Mouse (Mus musculus): ENCODE data around the gene Elf4.

Elf4 gene

DNA sequence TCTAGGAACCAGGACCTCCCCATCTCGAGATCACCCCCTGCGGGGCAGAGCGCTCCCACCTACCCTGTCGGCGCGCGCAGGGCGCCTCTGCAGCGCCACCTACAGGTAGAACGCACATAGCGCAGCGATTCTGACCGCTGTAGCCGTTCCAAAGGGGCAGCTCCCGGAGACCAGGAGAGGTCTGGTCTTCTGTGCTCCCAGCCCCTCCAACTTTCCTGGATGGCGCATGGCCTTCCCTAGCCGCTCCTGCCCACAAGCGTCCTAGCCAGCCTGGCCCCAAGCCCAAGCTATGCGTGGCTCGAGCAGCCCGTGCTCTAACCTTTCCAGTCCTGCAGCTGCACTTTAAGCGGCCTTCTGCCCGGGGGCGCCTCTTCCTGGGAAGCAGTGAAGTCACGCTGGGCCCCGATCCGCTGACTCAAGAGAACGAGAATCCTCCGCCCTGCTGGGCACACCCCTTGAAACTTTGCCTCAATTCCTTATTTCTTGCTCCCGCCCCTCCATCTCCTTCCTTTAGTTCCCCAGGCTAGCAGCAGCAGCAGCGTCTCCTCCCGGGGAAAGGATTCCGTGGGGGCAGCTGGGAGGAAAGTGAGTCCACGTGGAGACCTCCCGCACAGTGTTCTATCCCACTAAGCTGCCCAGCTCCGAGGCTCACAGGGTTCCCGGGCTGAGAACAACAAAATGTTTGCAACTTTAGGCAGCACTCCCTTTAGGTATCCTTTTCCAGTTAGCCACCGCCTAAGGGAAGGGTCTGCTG lies at the start of gene Elf4:
TSS of gene Elf4 (minus strand) at position 379 of the 754 bp plus-strand sequence.
- DNase-seq (ENCODE audit: low spot score), result no peak

GRCm38 (mm10) chrX:48493763-48494162 lies 30.8 kb upstream of the Elf4 start:
- no peak for DNase-seq (ENCODE audit: low spot score)

GRCm38 (mm10) chrX:48481687-48482086 lies 18.8 kb upstream of the Elf4 start:
- DNase-seq (ENCODE audit: low spot score), result no peak

DNA sequence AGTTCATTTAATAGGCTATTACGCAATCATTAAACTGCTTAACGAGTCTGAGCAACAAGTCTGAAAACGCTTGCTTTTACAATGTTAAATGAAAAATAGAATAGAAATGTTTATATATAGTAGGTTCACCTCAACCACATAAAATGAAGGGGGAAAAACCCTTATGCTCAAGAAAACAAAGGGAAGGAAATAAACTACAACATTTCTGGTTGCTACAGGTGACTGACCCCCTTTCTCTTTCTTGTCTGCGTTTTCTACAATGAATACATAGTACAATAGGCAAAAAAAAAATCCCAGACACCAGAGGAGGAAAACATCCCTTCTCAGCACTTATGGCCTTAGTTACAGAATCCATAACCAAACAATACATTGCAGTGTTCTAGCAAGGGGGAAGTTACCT lies 18.2 kb upstream of the Elf4 start:
- no peak for DNase-seq (ENCODE audit: low spot score)

DNA sequence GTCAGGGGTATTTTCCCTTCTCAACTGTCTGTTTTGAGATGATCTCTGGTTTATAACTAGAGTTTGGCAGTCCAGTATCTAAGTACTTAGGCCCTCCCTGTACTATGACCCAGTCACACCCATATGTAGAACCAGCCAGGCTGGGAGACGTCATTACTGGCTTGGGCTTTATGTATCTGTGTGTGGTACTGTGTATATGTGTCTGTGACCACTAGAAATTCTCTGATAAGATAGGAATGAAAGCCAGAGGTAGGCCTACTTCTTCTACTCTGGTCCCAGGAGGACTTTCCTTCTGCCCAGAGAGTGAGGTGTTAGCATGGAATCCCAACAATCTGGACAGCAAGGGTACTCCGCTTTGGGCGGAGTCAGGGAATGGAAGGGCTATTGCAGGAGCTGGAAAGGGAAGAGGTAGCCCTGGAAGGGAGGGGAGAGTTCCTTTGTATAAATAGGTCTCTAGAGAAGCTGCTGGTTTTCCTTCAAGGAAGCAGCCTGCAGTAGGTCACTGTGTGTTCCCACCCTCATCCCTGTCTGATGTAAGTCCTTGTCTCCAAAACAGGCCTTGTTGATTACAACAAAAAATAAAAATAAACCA lies 4.5 kb upstream of the Elf4 start:
- DNase-seq (ENCODE audit: low spot score), result no peak

DNA sequence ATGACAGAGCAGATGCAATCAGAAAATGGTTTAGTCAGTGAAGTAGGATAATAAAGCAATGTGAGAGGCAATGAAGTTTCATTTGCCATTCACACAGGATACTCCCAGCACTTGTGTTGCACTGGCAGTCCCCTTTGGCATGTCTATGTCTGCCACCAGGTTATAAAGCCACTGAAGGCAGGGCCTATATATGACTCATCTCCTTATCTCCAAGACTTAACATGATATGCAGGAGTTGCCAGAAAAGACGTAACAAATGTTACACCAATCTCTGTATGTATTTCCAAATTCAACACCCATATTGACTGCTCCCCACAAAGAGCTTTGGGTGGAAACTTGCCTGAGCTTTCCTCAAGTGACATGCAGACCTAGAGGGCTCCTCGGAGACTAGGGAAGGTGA lies 3.2 kb upstream of the Elf4 start:
- no peak for DNase-seq (ENCODE audit: low spot score)

DNA sequence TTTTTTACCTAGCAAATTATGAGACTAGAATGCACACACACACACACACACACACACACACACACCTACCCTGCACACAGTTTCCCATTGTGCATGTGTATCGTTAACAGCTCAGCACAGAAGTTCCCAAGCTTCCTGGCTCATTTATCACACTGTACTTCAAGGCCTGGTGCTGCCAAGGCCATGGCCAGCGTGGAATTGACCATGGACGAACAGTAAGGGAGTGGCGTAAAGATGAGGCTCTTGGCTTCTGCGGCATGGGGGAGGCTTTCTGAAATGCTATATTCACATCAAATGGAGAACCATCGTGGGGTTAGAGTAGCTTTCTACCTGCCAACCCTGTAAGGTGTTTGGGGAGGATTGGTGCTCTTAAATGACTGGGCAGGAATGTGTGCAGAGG lies 1.5 kb upstream of the Elf4 start:
- DNase-seq (ENCODE audit: low spot score), result no peak

DNA sequence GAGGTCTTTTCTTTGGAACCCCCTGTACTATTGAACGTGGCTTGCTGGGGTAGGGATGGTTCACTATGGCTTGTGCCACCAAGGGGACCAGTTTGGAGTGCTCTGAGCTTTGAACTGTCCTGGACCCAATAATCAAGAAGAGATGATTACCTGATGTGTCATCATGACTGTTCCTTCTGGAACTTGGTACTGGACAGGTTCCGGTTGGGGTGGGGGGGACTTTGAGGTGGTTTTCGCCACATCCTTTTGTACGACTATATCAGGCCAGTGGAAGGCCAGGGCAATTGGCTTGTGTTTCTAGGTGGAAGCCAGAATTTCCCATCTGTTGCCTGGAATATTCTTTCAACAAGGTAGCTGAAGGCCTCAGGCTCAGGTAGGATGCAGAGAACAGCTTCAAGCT lies 704 bp upstream of the Elf4 start:
- DNase-seq (ENCODE audit: low spot score), result no peak

DNA sequence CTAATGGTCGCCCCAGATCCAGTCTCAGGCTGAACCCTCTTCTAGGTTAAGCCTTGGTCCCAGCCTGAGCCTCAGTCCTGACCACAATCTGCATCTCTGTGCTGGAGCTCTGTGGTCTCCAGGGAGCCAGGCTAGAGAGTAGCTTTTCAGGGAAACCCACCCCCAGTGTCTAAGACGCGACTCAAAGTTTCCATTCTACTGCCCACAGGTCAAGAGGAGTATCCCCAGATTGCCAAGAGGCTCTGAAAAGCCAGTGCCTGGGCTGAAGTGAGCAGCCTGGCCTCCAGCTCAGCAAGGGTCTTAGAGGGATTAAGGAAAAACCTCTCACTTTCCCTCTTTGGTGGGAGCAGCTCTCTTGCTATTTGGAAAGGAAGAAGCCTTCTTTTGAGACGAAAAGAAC lies 635 bp downstream of the Elf4 start:
- no peak for DNase-seq (ENCODE audit: low spot score)

DNA sequence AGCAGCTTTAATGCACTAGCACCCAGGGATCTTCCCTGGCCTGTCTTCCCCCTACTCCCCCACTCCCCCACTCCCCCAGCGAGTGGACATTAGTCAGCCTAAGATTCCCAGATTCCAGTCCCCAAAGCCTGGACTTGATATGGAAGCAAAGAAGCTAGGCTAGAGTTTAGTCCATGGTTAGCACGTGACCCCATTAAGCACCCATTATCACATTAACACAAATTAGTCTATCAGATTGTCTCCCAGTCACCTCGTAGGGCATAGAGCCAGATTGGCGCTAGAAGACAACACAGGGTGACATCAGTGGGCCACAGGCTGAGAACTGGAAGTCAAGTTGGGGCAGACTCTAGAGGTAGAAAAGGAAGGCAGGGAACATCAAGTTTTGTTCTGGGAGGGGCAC lies 1.9 kb downstream of the Elf4 start:
- DNase-seq (ENCODE audit: low spot score), result no peak

GRCm38 (mm10) chrX:48460496-48460895 lies 2.4 kb downstream of the Elf4 start:
- no peak for DNase-seq (ENCODE audit: low spot score)

DNA sequence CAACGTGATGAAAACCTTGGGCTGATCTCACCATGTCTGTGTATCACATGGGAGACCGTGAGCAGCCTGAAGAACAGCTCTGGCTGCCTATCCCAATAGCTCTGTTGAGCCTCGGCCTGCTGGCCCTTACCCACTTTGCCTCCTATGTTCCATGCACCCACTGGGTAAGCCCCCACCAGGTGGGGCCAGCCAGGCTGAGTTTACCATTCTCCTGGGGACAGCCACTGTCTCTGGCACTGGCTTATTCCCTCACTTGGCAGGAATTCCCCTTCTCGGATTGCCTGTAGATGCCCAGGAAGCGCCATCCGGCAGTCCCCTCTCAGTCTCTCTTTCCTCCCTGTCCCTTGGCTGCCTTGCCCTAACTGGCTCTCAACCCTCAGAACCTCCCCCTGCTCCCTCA lies 6.0 kb downstream of the Elf4 start:
- no peak for DNase-seq (ENCODE audit: low spot score)

- DNase-seq (ENCODE audit: low spot score), result no peak
Observed at GRCm38 (mm10) chrX:48455018-48455417, 7.9 kb downstream of the Elf4 start.

- no peak for DNase-seq (ENCODE audit: low spot score)
Observed at GRCm38 (mm10) chrX:48454495-48454878, 8.4 kb downstream of the Elf4 start.

DNA sequence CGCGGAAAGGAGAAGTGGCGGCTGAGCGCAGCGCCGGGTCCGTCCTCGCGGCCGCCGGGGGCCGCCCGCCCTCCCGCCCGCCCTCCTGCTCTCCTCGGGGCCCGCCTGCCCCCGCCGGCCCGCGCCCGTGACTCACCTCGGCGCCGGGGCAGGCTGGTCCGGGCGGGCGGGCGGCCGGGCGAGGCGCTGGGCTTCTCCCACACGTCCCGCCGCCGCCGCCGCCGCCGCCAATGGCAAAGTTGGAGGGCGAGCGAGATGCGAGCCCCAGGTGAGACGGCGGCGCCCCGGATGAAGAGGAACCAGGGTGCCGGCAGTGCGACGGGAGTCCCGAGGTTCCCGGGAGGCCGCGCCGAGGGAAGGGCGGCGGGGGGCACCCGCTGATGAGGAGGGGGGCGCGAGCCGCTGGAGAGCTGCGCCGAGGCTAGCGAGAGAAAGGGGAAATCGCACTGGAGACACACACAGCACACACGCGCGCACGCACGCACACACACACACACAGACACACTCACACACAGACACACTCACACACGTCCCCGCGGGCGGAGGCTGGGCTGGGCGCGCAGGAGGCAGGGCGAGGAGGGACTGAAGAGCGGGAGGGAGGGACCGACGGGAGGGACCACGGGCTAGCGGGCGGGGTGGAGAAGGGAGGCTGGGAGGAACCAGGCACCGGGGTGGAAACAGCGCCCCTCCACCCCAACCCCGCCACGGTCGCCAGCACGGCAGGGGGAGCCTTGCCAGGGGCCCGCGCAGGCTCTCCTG lies 9.0 kb downstream of the Elf4 start:
- no peak for DNase-seq (ENCODE audit: low spot score)

GRCm38 (mm10) chrX:48452931-48453673 lies 9.8 kb downstream of the Elf4 start:
- no peak for DNase-seq (ENCODE audit: low spot score)

GRCm38 (mm10) chrX:48452231-48452890 lies 10.6 kb downstream of the Elf4 start:
- no peak for DNase-seq (ENCODE audit: low spot score)

DNA sequence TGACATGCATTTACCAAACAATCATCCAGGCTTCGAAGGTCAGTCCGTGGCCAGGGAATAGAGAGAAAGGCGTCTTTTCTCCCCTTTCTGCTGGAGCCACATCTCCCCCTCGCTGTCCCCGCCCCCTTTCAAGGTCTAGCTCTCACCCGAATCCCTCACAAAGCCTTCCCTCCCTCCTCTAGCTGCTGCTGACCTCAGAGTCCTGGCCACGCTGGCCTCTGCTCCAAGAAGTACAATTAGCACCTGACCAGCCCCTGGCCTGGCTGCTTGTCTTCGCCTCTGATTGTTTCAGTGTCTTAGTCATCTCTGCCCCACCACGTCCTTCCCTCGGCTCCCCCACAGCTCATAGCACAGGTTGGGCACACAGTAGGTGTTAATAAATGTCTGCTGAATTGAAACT lies 13.3 kb downstream of the Elf4 start:
- DNase-seq (ENCODE audit: low spot score), result no peak

GRCm38 (mm10) chrX:48444677-48445076 lies 18.3 kb downstream of the Elf4 start:
- DNase-seq (ENCODE audit: low spot score), result no peak

GRCm38 (mm10) chrX:48441954-48442353 lies 21.0 kb downstream of the Elf4 start:
- DNase-seq (ENCODE audit: low spot score), result no peak

GRCm38 (mm10) chrX:48441548-48441947 lies 21.4 kb downstream of the Elf4 start:
- no peak for DNase-seq (ENCODE audit: low spot score)

DNA sequence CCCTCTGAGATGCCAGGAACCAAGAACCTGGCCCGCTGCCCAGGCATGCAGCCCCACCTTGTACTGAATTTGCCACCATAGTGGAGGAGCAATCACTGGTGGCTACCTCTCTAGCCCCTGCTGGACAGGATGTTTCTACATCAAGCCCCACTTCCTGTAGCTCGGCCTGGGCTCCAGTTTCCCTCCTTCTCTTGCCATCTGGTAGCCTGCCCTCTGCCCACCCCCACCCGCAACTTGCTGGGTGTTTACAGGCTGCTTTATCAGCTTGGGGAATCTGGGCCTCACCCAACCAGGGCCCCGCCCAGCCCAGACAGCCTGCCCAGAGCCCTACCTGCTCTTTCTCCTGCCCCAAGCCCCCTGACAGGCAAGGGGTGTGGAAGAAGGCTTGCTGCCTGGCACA lies 23.9 kb downstream of the Elf4 start:
- DNase-seq (ENCODE audit: low spot score), result no peak

All from layer of hippocampus, adult 9-10 months (tissue).